Mouse (Mus musculus) G1E (cell line): ENCODE measurements around the gene Entpd3.

Experiments
- CTCF ChIP-seq: IDR thresholded peaks from 2 replicates; pipeline ENCODE4 v1.5.1; 2012; ENCODE audit warnings: low read depth, low read length, inconsistent platforms, mixed read lengths
- POLR2AphosphoS5 ChIP-seq: IDR thresholded peaks from 2 replicates; pipeline ENCODE4 v1.6.1; 2012; ENCODE audit warnings: low read depth, low read length, inconsistent platforms; ENCODE audit not compliant: insufficient replicate concordance

- no peak for TF ChIP-seq CTCF
- no peak for TF ChIP-seq POLR2AphosphoS5
These were observed 24.0 kb downstream of the Entpd3 start for GRCm38 (mm10) chr9:120563590-120563989.
